18 mouse cellular contexts compared by ENCODE assay signal in the genomic region with DNA sequence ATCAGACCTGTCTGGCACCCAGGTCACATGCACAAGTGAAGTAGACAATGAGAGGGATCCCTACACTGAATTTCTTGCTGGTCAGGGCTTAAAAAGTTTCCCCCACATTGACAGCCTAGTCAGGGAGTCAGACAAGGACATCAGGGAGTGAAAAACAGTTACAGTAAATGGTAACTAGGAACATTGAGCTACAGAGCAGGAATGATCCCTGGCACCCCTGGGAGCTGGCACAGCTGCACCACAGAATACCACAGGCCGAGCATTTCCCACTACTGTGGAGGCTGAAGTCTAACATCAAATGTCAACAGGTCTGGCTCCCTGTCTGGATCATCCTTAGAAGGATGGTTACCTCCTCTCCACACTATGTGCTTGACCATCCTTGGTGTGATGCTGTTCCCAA.
DNase-seq lines count a peak whose midpoint lies in the region; ATAC-seq and TF ChIP-seq lines count a peak whose summit lies in the region.
"Had no signal": no experiment of that assay in that cellular context is flagged by ENCODE, and none has a peak within 500 bp of the region (broad histone marks: within the 10 kb centered on the region; RNA-seq: fewer than 3 reads in every experiment).

No protein-coding gene starts in this region.

- ATAC-seq in kidney, embryonic 14.5 days (ENCODE audit: low FRiP score, low TSS enrichment) = 0 out of 2 replicates have a peak, but pooled peaks have one; percentile 43
- ATAC-seq in kidney, embryonic 16.5 days (ENCODE audit: low FRiP score, low TSS enrichment) = no peak; the same call in 1 of the 2 replicates
- ATAC-seq in Patski = peak; percentile 74
- ATAC-seq in hindbrain, embryonic 14.5 days (ENCODE audit: low FRiP score) = no peak
- ATAC-seq: activated CD4-positive, CD25-positive, alpha-beta regulatory T cell, adult 4 months; forebrain, embryonic 13.5 days; forebrain, embryonic 15.5 days; forebrain, postnatal 0 days had no signal

- H3K9me3 ChIP-seq in kidney, embryonic 14.5 days (ENCODE audit: control insufficient read depth, low read length) = no peaks in the 10 kb centered on the region
- no peaks in the 10 kb centered on the region for H3K9me3 ChIP-seq in kidney, embryonic 16.5 days (ENCODE audit: low read length)
- no peaks in the 10 kb centered on the region for H3K9me3 ChIP-seq in hindbrain, embryonic 14.5 days (ENCODE audit: control insufficient read depth, low read length)
- H3K9me3 ChIP-seq: forebrain, embryonic 13.5 days; forebrain, embryonic 15.5 days had no signal

- CTCF ChIA-PET in Patski (lab: Charles Lee) = interaction anchor here (0.9 to 4.5 kb wide), 10 partner anchors 10 to 100 kb away, joined by 3 to 18 read pairs (median 3); no protein-coding TSS in a partner anchor

- TF ChIP-seq CTCF in kidney, adult 2 months (conservative IDR thresholded peaks at IDR 0.05; ENCODE audit: insufficient read depth, insufficient read length, low read depth, low read length) = no peak
- TF ChIP-seq CTCF in Patski (IDR thresholded peaks at IDR 0.05) = no peak

- DNase-seq in kidney, adult 2 months = peak; percentile 25
- no peak for DNase-seq in kidney, adult 11 months
- DNase-seq in Patski (ENCODE audit: low read depth, low spot score) = peak; percentile 55
- no peak for DNase-seq in hindbrain, embryonic 14.5 days (ENCODE audit: low spot score)
- DNase-seq: adrenal gland, adult 8-10 months; adrenal gland, postnatal 14 days; adrenal gland, postnatal 36 days; cerebellum, adult 11-12 months; cerebellum, adult 2 months; cerebellum, adult 9-10 months; cerebellum, postnatal 10 days; cerebellum, postnatal 25 days; forebrain, postnatal 0 days had no signal

- in situ Hi-C loops in Patski (cut with MboI; ENCODE audit: low pct_unique_long_range_greater_than_20kb) = no loop called here

- no peak overlapping the region for H3K4me2 ChIP-seq in kidney, embryonic 14.5 days (replicated peaks; ENCODE audit: low read depth, low read length)
- no peak overlapping the region for H3K4me2 ChIP-seq in kidney, embryonic 16.5 days (replicated peaks; ENCODE audit: low read depth, low read length)
- no peak overlapping the region for H3K4me2 ChIP-seq in hindbrain, embryonic 14.5 days (replicated peaks)
- H3K4me2 ChIP-seq: forebrain, embryonic 13.5 days; forebrain, embryonic 15.5 days had no signal

- peaks cover 7% of the 10 kb centered on the region; the same call in 1 of the 2 replicates for H3K4me1 ChIP-seq in kidney, adult 2 months (ENCODE audit: control insufficient read depth, insufficient read depth, low read length)
- 0 out of 2 replicates have a peak, but pooled peaks cover 3% of the 10 kb centered on the region for H3K4me1 ChIP-seq in kidney, embryonic 14.5 days (ENCODE audit: control insufficient read depth, insufficient read depth, low read length)
- H3K4me1 ChIP-seq in kidney, embryonic 16.5 days (ENCODE audit: insufficient read depth, low read length) = peaks cover 10% of the 10 kb centered on the region; the same call in 1 of the 2 replicates
- H3K4me1 ChIP-seq in hindbrain, embryonic 14.5 days (replicated peaks; ENCODE audit: control insufficient read depth, insufficient read depth, low read length) = no peaks in the 10 kb centered on the region
- H3K4me1 ChIP-seq: forebrain, embryonic 13.5 days; forebrain, embryonic 15.5 days had no signal

- WGBS in kidney, adult 2 months = 28% methylated on average over 1 of the region's 1 CpGs
- 50% methylated on average over 1 of the region's 1 CpGs for WGBS in kidney, embryonic 14.5 days
- WGBS in kidney, embryonic 16.5 days = 62% methylated on average over 1 of the region's 1 CpGs
- 62% methylated on average over 1 of the region's 1 CpGs for whole genome bisulfite sequencing in hindbrain, embryonic 14.5 days

- H3K9ac ChIP-seq in kidney, embryonic 14.5 days (ENCODE audit: low read depth, low read length) = no peak overlapping the region
- H3K9ac ChIP-seq in kidney, embryonic 16.5 days (replicated peaks; ENCODE audit: low read length) = no peak overlapping the region
- H3K9ac ChIP-seq in hindbrain, embryonic 14.5 days = no peak overlapping the region
- H3K9ac ChIP-seq: forebrain, embryonic 13.5 days; forebrain, embryonic 15.5 days; forebrain, postnatal 0 days had no signal

- H3K27ac ChIP-seq in kidney, adult 2 months (ENCODE audit: insufficient read depth, low read depth, low read length) = peak overlapping the region; percentile 65
- H3K27ac ChIP-seq in kidney, embryonic 14.5 days (ENCODE audit: low read depth, low read length) = no peak overlapping the region
- no peak overlapping the region for H3K27ac ChIP-seq in kidney, embryonic 16.5 days (ENCODE audit: low read length)
- H3K27ac ChIP-seq in hindbrain, embryonic 14.5 days = no peak overlapping the region
- H3K27ac ChIP-seq: forebrain, embryonic 13.5 days; forebrain, embryonic 15.5 days had no signal

- TF ChIP-seq POLR2A in kidney, adult 2 months (IDR thresholded peaks at IDR 0.05; ENCODE audit: low read depth, low read length) = no peak

- POLR2A ChIA-PET in Patski (lab: Charles Lee) = interaction anchor here (1.2 kb wide), 1 partner anchor 30 kb away, joined by 5 read pairs; no protein-coding TSS in a partner anchor

- H3K27me3 ChIP-seq in kidney, adult 2 months (replicated peaks; ENCODE audit: control insufficient read depth, insufficient read depth, low read length) = no peaks in the 10 kb centered on the region
- no peaks in the 10 kb centered on the region for H3K27me3 ChIP-seq in kidney, embryonic 14.5 days (ENCODE audit: control insufficient read depth, insufficient read depth, low read length)
- no peaks in the 10 kb centered on the region for H3K27me3 ChIP-seq in kidney, embryonic 16.5 days (ENCODE audit: insufficient read depth, low read length)
- H3K27me3 ChIP-seq in Patski = no peaks in the 10 kb centered on the region
- H3K27me3 ChIP-seq in hindbrain, embryonic 14.5 days (ENCODE audit: control insufficient read depth, insufficient read depth, low read length) = no peaks in the 10 kb centered on the region
- H3K27me3 ChIP-seq: forebrain, embryonic 13.5 days; forebrain, embryonic 15.5 days had no signal

- H3K4me3 ChIP-seq in kidney, adult 2 months (ENCODE audit: insufficient read depth, low read depth, low read length) = no peak overlapping the region
- H3K4me3 ChIP-seq in kidney, embryonic 14.5 days (ENCODE audit: low read length) = no peak overlapping the region
- H3K4me3 ChIP-seq in kidney, embryonic 16.5 days (ENCODE audit: low read length) = no peak overlapping the region
- no peak overlapping the region for H3K4me3 ChIP-seq in hindbrain, embryonic 14.5 days (replicated peaks; ENCODE audit: low read length)
- H3K4me3 ChIP-seq: forebrain, embryonic 13.5 days; forebrain, embryonic 15.5 days had no signal

- H3K36me3 ChIP-seq in kidney, adult 2 months (ENCODE audit: control insufficient read depth, insufficient read depth, low read length) = no peaks in the 10 kb centered on the region
- no peaks in the 10 kb centered on the region for H3K36me3 ChIP-seq in kidney, embryonic 14.5 days (ENCODE audit: control insufficient read depth, insufficient read depth, low read length)
- H3K36me3 ChIP-seq in kidney, embryonic 16.5 days (ENCODE audit: insufficient read depth, low read length) = no peaks in the 10 kb centered on the region
- H3K36me3 ChIP-seq in hindbrain, embryonic 14.5 days (replicated peaks; ENCODE audit: control insufficient read depth, insufficient read depth) = no peaks in the 10 kb centered on the region
- H3K36me3 ChIP-seq: forebrain, embryonic 15.5 days had no signal

Comparison
In these comparisons a context has a peak if more than half of its experiments do, and no peak if none do; other contexts are left out.
1. DNase-seq: peak in kidney, adult 2 months (single experiment) and Patski (single experiment); none in kidney, adult 11 months (single experiment) and hindbrain, embryonic 14.5 days (single experiment).
2. ATAC-seq: peak in kidney, embryonic 14.5 days (single experiment) and Patski (single experiment); none in kidney, embryonic 16.5 days (single experiment) and hindbrain, embryonic 14.5 days (single experiment).